Mouse (Mus musculus) kidney, adult 2 months (tissue): ENCODE data around the gene Meltf. TPM values are rescaled to one million over a fixed set of nuclear protein-coding genes. Genes with fewer than 3 reads are reported as not detected.

Experiments
- DNase-seq: peaks from one replicate; pipeline ENCODE4 v3.0.0; 2021
- H3K27ac ChIP-seq: fragments of 200-500 bp; 2 replicates; pipeline ENCODE4 v1.5.1; 2012; ENCODE audit warnings: low read depth, low read length, control low read depth, inconsistent platforms; ENCODE audit not compliant: insufficient read depth
- H3K27me3 ChIP-seq: fragments of 200-500 bp; replicated peaks from 2 replicates; pipeline ENCODE4 v1.6.1; 2012; ENCODE audit warnings: mild to moderate bottlenecking, moderate library complexity, low read length, inconsistent platforms; ENCODE audit not compliant: control insufficient read depth, insufficient read depth
- H3K36me3 ChIP-seq: fragments of 200-500 bp; 2 replicates; pipeline ENCODE4 v1.6.1; 2012; ENCODE audit warnings: mild to moderate bottlenecking, moderate library complexity, low read length, inconsistent platforms; ENCODE audit not compliant: control insufficient read depth, insufficient read depth
- H3K4me1 ChIP-seq: fragments of 200-500 bp; 2 replicates; pipeline ENCODE4 v1.6.1; 2011; ENCODE audit warnings: low read length; ENCODE audit not compliant: control insufficient read depth, insufficient read depth
- H3K4me3 ChIP-seq: fragments of 200-500 bp; 2 replicates; pipeline ENCODE4 v1.5.1; 2011; ENCODE audit warnings: mild to moderate bottlenecking, low read depth, low read length, control low read depth; ENCODE audit not compliant: insufficient read depth
- CTCF ChIP-seq: fragments of 200-500 bp; conservative IDR thresholded peaks from 2 replicates; pipeline ENCODE4 v1.5.1; 2011; ENCODE audit warnings: low read depth, mild to moderate bottlenecking, control low read depth, low read length, moderate library complexity, mixed read lengths; ENCODE audit not compliant: insufficient read depth, insufficient read length
- POLR2A ChIP-seq: fragments of 200-500 bp; IDR thresholded peaks from one replicate; pipeline ENCODE4 v1.6.1; 2011; ENCODE audit warnings: low read depth, low read length, control low read depth
- WGBS: fragments of 180-500 bp; shearing (Covaris S2); methylation state at CpG from one replicate; pipeline ENCODE4 v1.1.7; 2018; 5-methylcytosine and 5-hydroxymethylcytosine counted together
- polyA plus RNA-seq: library from polyadenylated mRNA; depleted of rRNA; stranded (reverse); fragments of >200 nt; gene quantifications from 2 replicates; pipeline ENCODE4 v1.2.3, GENCODE M21; 2012

The Meltf gene
- polyA plus RNA-seq, 1 experiment: 0.11 TPM

DNA sequence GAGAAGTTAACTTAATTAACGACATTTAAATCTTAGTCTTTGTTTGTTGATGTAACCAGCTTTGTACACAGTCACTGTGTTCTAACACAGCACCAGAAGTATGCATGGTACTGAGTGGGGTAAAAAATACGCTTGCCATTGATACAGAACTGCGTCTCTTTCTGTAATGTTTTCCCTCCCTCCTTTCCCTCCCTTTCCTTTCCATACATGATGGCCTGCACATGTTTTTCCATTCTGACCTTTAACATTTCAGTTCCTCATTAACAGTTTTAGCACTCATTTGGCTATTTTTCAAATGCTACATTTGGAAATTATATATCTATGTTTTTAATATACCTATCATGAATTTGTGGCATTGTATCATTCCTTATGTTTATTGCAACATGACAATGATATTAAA lies 34.4 kb upstream of the Meltf start:
- 89% methylated on average over 3 of the region's 3 CpGs for WGBS
- no peak for DNase-seq

GRCm38 (mm10) chr16:31846763-31847162 lies 31.8 kb upstream of the Meltf start:
- TF ChIP-seq CTCF: no peak
- TF ChIP-seq POLR2A: no peak
- no peaks in the 10 kb centered on the region for H3K36me3 ChIP-seq
- no peak overlapping the region for H3K27ac ChIP-seq
- H3K4me1 ChIP-seq: no peaks in the 10 kb centered on the region
- H3K27me3 ChIP-seq: no peaks in the 10 kb centered on the region
- WGBS: 78% methylated on average over 10 of the region's 10 CpGs
- DNase-seq: no peak
- H3K4me3 ChIP-seq: no peak overlapping the region

More for the DNA sequence above, 34.4 kb upstream of the Meltf start:
- no peaks in the 10 kb centered on the region for H3K36me3 ChIP-seq
- no peak overlapping the region for H3K27ac ChIP-seq
- TF ChIP-seq POLR2A (no peak), CTCF (no peak)
- no peak overlapping the region for H3K4me3 ChIP-seq
- no peaks in the 10 kb centered on the region for H3K27me3 ChIP-seq
- H3K4me1 ChIP-seq: no peaks in the 10 kb centered on the region

- Histone ChIP-seq H3K27ac (no peak overlapping the region), H3K4me1 (no peaks in the 10 kb centered on the region), H3K4me3 (no peak overlapping the region), H3K36me3 (peaks cover 6% of the 10 kb centered on the region), H3K27me3 (no peaks in the 10 kb centered on the region)
- 88% methylated on average over 5 of the region's 5 CpGs for WGBS
- DNase-seq: no peak
- TF ChIP-seq POLR2A: no peak
- no peak for TF ChIP-seq CTCF
Observed at GRCm38 (mm10) chr16:31863920-31864319, 14.7 kb upstream of the Meltf start.

DNA sequence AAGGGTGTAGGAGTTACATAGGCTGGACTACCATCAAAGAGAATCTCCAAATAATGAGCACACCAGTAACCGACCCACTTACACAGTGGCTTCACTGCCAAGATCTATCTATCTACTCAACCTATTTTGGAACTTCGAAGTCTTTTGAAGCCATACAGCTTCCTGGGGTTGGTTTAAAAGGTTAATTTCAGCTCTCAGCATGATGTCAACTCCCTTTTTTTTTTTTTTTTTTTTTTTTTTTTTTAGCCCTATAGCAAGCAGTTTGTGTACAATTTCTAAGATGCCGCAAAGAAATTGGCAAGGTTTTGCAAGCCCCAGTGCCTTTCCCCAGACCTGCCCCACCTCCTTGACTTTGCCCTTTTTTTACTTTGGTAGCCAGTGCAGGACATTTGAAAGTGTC lies 13.4 kb upstream of the Meltf start:
- Histone ChIP-seq H3K4me1 (no peaks in the 10 kb centered on the region), H3K27ac (no peak overlapping the region), H3K27me3 (no peaks in the 10 kb centered on the region), H3K36me3 (peaks cover 6% of the 10 kb centered on the region), H3K4me3 (no peak overlapping the region)
- WGBS: 83% methylated on average over 3 of the region's 3 CpGs
- DNase-seq: no peak
- TF ChIP-seq CTCF (no peak), POLR2A (no peak)

- H3K4me3 ChIP-seq: no peak overlapping the region
- DNase-seq: no peak
- H3K27me3 ChIP-seq: no peaks in the 10 kb centered on the region
- H3K36me3 ChIP-seq: peaks cover 3% of the 10 kb centered on the region; the same call in 1 of the 2 replicates
- no peaks in the 10 kb centered on the region for H3K4me1 ChIP-seq
- no peak overlapping the region for H3K27ac ChIP-seq
- WGBS: 90% methylated on average over 3 of the region's 3 CpGs
- no peak for TF ChIP-seq POLR2A
- TF ChIP-seq CTCF: no peak
Observed at GRCm38 (mm10) chr16:31866911-31867310, 11.7 kb upstream of the Meltf start.

- Histone ChIP-seq H3K27ac (no peak overlapping the region), H3K36me3 (peaks cover 3% of the 10 kb centered on the region; the same call in 1 of the 2 replicates), H3K4me3 (no peak overlapping the region), H3K27me3 (no peaks in the 10 kb centered on the region), H3K4me1 (no peaks in the 10 kb centered on the region)
- TF ChIP-seq POLR2A (no peak), CTCF (no peak)
- WGBS: 79% methylated on average over 4 of the region's 4 CpGs
- DNase-seq: no peak
Observed at GRCm38 (mm10) chr16:31867736-31868135, 10.9 kb upstream of the Meltf start.

DNA sequence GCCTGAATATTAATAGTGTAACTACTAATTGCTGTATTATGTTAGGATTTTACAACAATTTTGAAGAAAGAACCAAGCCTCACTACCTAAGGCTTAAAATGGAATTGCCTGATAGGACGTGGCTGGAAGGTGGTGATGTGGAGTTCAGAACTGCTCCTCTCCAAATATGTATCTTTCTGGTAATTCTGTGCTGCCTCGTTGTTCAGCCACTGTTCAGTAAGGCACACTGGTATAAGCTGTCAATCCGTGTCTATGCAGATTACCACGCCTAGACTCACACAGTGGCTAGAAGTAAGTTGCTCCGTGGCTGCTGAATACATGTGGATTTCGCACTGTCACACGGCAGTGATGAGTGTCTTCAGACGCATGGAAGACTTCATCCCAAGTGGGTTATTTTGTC lies 4.9 kb upstream of the Meltf start:
- no peak overlapping the region for H3K27ac ChIP-seq
- H3K4me1 ChIP-seq: no peaks in the 10 kb centered on the region
- DNase-seq: no peak
- WGBS: 91% methylated on average over 8 of the region's 8 CpGs
- no peaks in the 10 kb centered on the region for H3K27me3 ChIP-seq
- H3K4me3 ChIP-seq: no peak overlapping the region
- H3K36me3 ChIP-seq: no peaks in the 10 kb centered on the region; the same call in 1 of the 2 replicates
- TF ChIP-seq CTCF: no peak
- no peak for TF ChIP-seq POLR2A
